Mouse (Mus musculus): ENCODE measurements around the gene Cd52. TPM values are rescaled to one million over a fixed set of nuclear protein-coding genes. Genes with fewer than 3 reads are reported as not detected.

Gene Cd52
- polyA plus RNA-seq, 1 experiment from 2014 or later = 7.7 TPM

DNA sequence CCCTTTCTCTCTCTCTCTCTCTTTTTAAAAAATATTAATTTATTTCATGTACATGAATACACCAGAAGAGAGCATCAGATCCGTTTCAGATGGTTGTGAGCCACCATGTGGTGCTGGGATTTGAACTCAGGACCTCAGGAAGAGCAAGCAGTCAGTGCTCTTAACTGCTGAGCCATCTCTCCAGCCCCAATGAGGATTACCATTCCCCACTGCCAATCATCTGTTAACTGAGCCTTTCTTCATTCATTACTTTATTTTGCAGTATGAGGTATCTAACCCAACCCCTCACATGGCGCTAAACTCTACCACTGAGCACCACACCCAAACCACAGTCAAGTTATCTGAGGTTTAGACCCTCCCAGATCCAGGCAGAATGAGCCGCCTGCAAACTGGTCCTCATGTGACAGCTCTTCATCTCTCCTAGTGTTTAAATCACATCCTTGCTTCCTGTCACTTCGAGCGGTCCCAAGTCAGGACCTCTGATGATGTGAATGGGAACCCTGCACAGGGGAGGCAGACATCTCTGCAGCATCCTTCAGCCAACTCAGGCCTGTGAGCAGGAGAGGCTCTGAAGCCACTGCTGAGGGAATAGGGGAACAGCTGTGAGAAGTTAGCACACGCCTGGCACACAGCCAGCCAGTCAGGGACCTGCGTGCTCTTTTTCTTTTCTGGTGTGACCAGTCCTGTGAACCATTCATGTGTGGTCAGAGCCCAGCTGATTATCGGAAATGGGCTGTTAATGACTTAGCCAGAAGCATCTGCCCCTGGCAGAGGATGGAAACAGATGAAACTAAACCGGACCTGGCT lies 53.4 kb downstream of the Cd52 start:
- no peak overlapping the region for H3K4me2 ChIP-seq
- H3K4me1 ChIP-seq = peaks cover 7% of the 10 kb centered on the region
- H3K36me3 ChIP-seq = no peaks in the 10 kb centered on the region
- H3K27ac ChIP-seq (replicated peaks) = no peak overlapping the region
- H3K27me3 ChIP-seq (replicated peaks) = 0 out of 2 replicates have a peak, but pooled peaks cover 6% of the 10 kb centered on the region
- ATAC-seq (ENCODE audit: extremely low read depth, insufficient number of reproducible peaks, low FRiP score, low TSS enrichment) = no peak
- H3K9ac ChIP-seq = no peak overlapping the region
- H3K9me3 ChIP-seq = no peaks in the 10 kb centered on the region
- no peak overlapping the region for H3K4me3 ChIP-seq
- WGBS = 42% methylated on average over 9 of the region's 9 CpGs

DNA sequence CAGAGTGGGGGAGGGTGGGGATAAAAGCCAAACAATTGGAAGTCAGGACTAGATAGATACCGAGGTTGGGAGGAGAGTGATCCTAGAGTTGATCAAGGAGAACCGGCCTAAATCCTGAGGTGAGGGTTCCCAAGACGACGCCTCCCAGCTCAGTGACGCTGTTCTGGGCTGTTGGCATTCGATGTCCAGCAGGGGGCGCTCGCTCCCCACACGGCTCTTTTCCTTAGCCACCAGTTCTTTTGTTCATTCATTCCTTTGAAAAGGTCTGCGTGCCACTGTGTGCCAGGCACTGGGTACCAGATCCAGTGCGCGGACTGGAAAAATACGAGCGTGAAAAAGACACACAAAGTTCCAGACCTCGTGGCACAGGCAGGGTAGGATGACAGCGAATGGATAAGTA lies 58.9 kb downstream of the Cd52 start:
- Histone ChIP-seq H3K4me3 (no peak overlapping the region), H3K27me3 (replicated peaks) (0 out of 2 replicates have a peak, but pooled peaks cover 6% of the 10 kb centered on the region), H3K9ac (no peak overlapping the region), H3K36me3 (no peaks in the 10 kb centered on the region), H3K27ac (replicated peaks) (no peak overlapping the region), H3K4me1 (no peaks in the 10 kb centered on the region), H3K4me2 (no peak overlapping the region), H3K9me3 (0 out of 2 replicates have a peak, but pooled peaks cover 2% of the 10 kb centered on the region)
- no peak for ATAC-seq (ENCODE audit: extremely low read depth, insufficient number of reproducible peaks, low FRiP score, low TSS enrichment)
- 5% methylated on average over 16 of the region's 16 CpGs for WGBS

Other genes starting within 250 kb of the Cd52 start
- gene Rps6ka1, start 207.3 kb downstream of the Cd52 start, polyA plus RNA-seq (2015; fragmentation: Nextera tagmentation; extraction: Ambion mirVana) = 18.3 and 18.9 TPM in 2 replicates
- gene Hmgn2, start 126.4 kb downstream of the Cd52 start, polyA plus RNA-seq (2015; fragmentation: Nextera tagmentation; extraction: Ambion mirVana) = 1,526 and 1,676 TPM in 2 replicates
- 31.0 and 33.6 TPM in 2 replicates for gene Dhdds, start 94.2 kb downstream of the Cd52 start, polyA plus RNA-seq (2015; fragmentation: Nextera tagmentation; extraction: Ambion mirVana)
- 0.25 and 0.27 TPM in 2 replicates for gene Lin28a, start 76.2 kb downstream of the Cd52 start, polyA plus RNA-seq (2015; fragmentation: Nextera tagmentation; extraction: Ambion mirVana)
- gene Zfp683, start 41.2 kb downstream of the Cd52 start, polyA plus RNA-seq (2015; fragmentation: Nextera tagmentation; extraction: Ambion mirVana) = not detected in 2 replicates
- gene Crybg2, start 34.3 kb downstream of the Cd52 start, polyA plus RNA-seq (2015; fragmentation: Nextera tagmentation; extraction: Ambion mirVana) = 0.46 TPM in 1 of 2 replicates, not detected in the other
- gene Ubxn11, start 7.5 kb upstream of the Cd52 start, polyA plus RNA-seq (2015; fragmentation: Nextera tagmentation; extraction: Ambion mirVana) = 1.7 and 2.1 TPM in 2 replicates
- gene Sh3bgrl3, start 33.7 kb upstream of the Cd52 start, polyA plus RNA-seq (2015; fragmentation: Nextera tagmentation; extraction: Ambion mirVana) = 198 and 202 TPM in 2 replicates
- gene Cep85, start 92.0 kb upstream of the Cd52 start, polyA plus RNA-seq (2015; fragmentation: Nextera tagmentation; extraction: Ambion mirVana) = 25.8 and 28.3 TPM in 2 replicates
- not detected in 2 replicates for gene Gm7534, start 107.9 kb upstream of the Cd52 start, polyA plus RNA-seq (2015; fragmentation: Nextera tagmentation; extraction: Ambion mirVana)
- gene Catsper4, start 132.3 kb upstream of the Cd52 start, polyA plus RNA-seq (2015; fragmentation: Nextera tagmentation; extraction: Ambion mirVana) = not detected in 2 replicates
- 1.3 and 1.5 TPM in 2 replicates for gene Cnksr1, start 143.3 kb upstream of the Cd52 start, polyA plus RNA-seq (2015; fragmentation: Nextera tagmentation; extraction: Ambion mirVana)
- gene E130218I03Rik, start 148.6 kb upstream of the Cd52 start, polyA plus RNA-seq (2015; fragmentation: Nextera tagmentation; extraction: Ambion mirVana) = 0.17 and 0.21 TPM in 2 replicates
- 9.2 and 9.9 TPM in 2 replicates for gene Zfp593, start 150.5 kb upstream of the Cd52 start, polyA plus RNA-seq (2015; fragmentation: Nextera tagmentation; extraction: Ambion mirVana)
- gene Gm30191, start 151.9 kb upstream of the Cd52 start, polyA plus RNA-seq (2015; fragmentation: Nextera tagmentation; extraction: Ambion mirVana) = not detected in 2 replicates
- gene Grrp1, start 159.0 kb upstream of the Cd52 start, polyA plus RNA-seq (2015; fragmentation: Nextera tagmentation; extraction: Ambion mirVana) = 4.3 and 5.0 TPM in 2 replicates
- gene Pdik1l, start 192.8 kb upstream of the Cd52 start, polyA plus RNA-seq (2015; fragmentation: Nextera tagmentation; extraction: Ambion mirVana) = 13.4 and 13.5 TPM in 2 replicates
- 108 and 136 TPM in 2 replicates for gene Trim63, start 220.0 kb upstream of the Cd52 start, polyA plus RNA-seq (2015; fragmentation: Nextera tagmentation; extraction: Ambion mirVana)
- gene Slc30a2, start 248.1 kb upstream of the Cd52 start, polyA plus RNA-seq (2015; fragmentation: Nextera tagmentation; extraction: Ambion mirVana) = 0.11 and 0.19 TPM in 2 replicates